Mouse (Mus musculus) kidney, postnatal 0 days (tissue): ENCODE results near the gene Mtx1. TPM values are rescaled to one million over a fixed set of nuclear protein-coding genes. Genes with fewer than 3 reads are reported as not detected.

Source experiments
- ATAC-seq: fragments of 200-750 bp; cut with Nextera tagmentation; replicated peaks from 2 replicates; pipeline ENCODE4 v1.8.0; 2017; ENCODE audit warnings: low read depth, moderate number of reproducible peaks, moderate TSS enrichment, moderate library complexity; ENCODE audit not compliant: low FRiP score
- DNase-seq: peaks from one replicate; pipeline ENCODE4 v3.0.0-alpha.2; 2016; ENCODE audit warnings: low spot score
- H3K27ac ChIP-seq: fragments of 300-500 bp; sonication (generic); 2 replicates; pipeline ENCODE4 v1.5.1; 2014; ENCODE audit warnings: mild to moderate bottlenecking
- H3K27me3 ChIP-seq: fragments of 300-500 bp; sonication (generic); 2 replicates; pipeline ENCODE4 v1.6.1; 2014; ENCODE audit warnings: low read length, mixed read lengths; ENCODE audit not compliant: insufficient read depth
- H3K36me3 ChIP-seq: fragments of 300-500 bp; sonication (generic); 2 replicates; pipeline ENCODE4 v1.6.1; 2014; ENCODE audit warnings: low read length, mixed read lengths; ENCODE audit not compliant: insufficient read depth
- H3K4me1 ChIP-seq: fragments of 300-500 bp; sonication (generic); replicated peaks from 2 replicates; pipeline ENCODE4 v1.6.1; 2014; ENCODE audit warnings: antibody characterized with exemption, low read length, mixed read lengths; ENCODE audit not compliant: insufficient read depth
- H3K4me2 ChIP-seq: fragments of 300-500 bp; sonication (generic); 2 replicates; pipeline ENCODE4 v1.6.1; 2014; ENCODE audit warnings: mild to moderate bottlenecking, low read length, moderate library complexity, mixed read lengths
- H3K4me3 ChIP-seq: fragments of 300-500 bp; sonication (generic); replicated peaks from 2 replicates; pipeline ENCODE4 v1.5.1; 2014; ENCODE audit warnings: low read depth, low read length
- H3K9ac ChIP-seq: fragments of 300-500 bp; sonication (generic); 2 replicates; pipeline ENCODE4 v1.6.1; 2014; ENCODE audit warnings: low read depth, low read length
- H3K9me3 ChIP-seq: fragments of 300-500 bp; sonication (generic); replicated peaks from 2 replicates; pipeline ENCODE4 v1.6.1; 2016; ENCODE audit warnings: low read length, inconsistent platforms, mixed read lengths
- CTCF ChIP-seq: IDR thresholded peaks from 2 replicates; pipeline ENCODE4 v1.5.1; 2016; ENCODE audit warnings: antibody characterized with exemption, low read depth, mild to moderate bottlenecking, moderate library complexity
- WGBS: fragments of 180-500 bp; shearing (Covaris S2); extraction: QIAGEN DNeasy Blood & Tissue Kit; methylation state at CpG from one replicate; pipeline ENCODE4 v1.1.7; 2014; 5-methylcytosine and 5-hydroxymethylcytosine counted together
- polyA plus RNA-seq: library from polyadenylated mRNA; unstranded; fragments of >200 nt; fragmentation: Nextera tagmentation; extraction: Ambion mirVana; gene quantifications from 2 replicates; pipeline ENCODE4 v1.2.1, GENCODE M21; 2015

Gene Mtx1
- polyA plus RNA-seq, 1 experiment from 2014 or later = 200 TPM

- no peak for DNase-seq
- Histone ChIP-seq H3K9me3 (no peaks in the 10 kb centered on the region), H3K27me3 (no peaks in the 10 kb centered on the region), H3K4me1 (peaks cover 15% of the 10 kb centered on the region), H3K36me3 (peaks cover 3% of the 10 kb centered on the region; the same call in 1 of the 2 replicates), H3K4me3 (peak within 1 kb of the TSS; percentile 66), H3K4me2 (peak within 1 kb of the TSS; percentile 77), H3K27ac (peak within 1 kb of the TSS; percentile 90), H3K9ac (peak within 1 kb of the TSS; percentile 77)
- no peak for TF ChIP-seq CTCF
- ATAC-seq = no peak
- WGBS = 2% methylated on average over 16 of the region's 19 CpGs
Observed at GRCm38 (mm10) chr3:89214681-89215411, 12.0 kb downstream of the Mtx1 start, which contains the start of gene Thbs3. Gene Thbs3, plus strand, starts transcription at chr3:89215180.

- peak overlapping the region; percentile 77 for H3K9ac ChIP-seq
- peak overlapping the region; percentile 66 for H3K4me3 ChIP-seq
- peaks cover 15% of the 10 kb centered on the region for H3K4me1 ChIP-seq
- no peak for TF ChIP-seq CTCF
- no peaks in the 10 kb centered on the region for H3K9me3 ChIP-seq
- H3K4me2 ChIP-seq = peak overlapping the region; percentile 77
- under 1% methylated on average over 69 of the region's 69 CpGs for WGBS
- no peaks in the 10 kb centered on the region for H3K27me3 ChIP-seq
- peak overlapping the region; percentile 90 for H3K27ac ChIP-seq
- DNase-seq (peak; percentile 98), ATAC-seq (peak; percentile 90)
- peaks cover 12% of the 10 kb centered on the region; the same call in 1 of the 2 replicates for H3K36me3 ChIP-seq
Observed at GRCm38 (mm10) chr3:89213803-89214530, 12.9 kb downstream of the Mtx1 start.

DNA sequence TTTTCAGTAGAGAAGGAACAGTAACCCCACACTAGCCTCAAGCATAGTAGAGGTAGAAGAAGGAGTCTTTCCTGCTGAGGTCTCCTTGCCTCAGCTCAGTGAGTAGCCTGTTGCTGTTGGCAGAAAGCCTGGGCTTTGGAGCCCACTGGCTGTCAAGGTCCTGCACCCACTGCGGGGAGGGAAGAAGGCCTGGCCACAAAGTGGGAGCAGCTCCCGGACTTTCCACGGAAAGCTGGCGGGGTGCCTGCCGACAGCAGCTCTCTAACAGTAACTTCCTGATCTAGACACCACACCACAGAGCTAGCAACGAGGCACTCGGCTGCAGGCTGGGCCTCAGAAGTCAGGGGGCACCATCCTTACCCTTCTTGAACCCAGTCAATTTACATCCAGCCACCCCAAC lies 16.2 kb downstream of the Mtx1 start:
- Histone ChIP-seq H3K9me3 (no peaks in the 10 kb centered on the region), H3K27ac (no peak overlapping the region; the same call in 1 of the 2 replicates), H3K4me2 (no peak overlapping the region), H3K4me3 (no peak overlapping the region), H3K4me1 (peaks cover 15% of the 10 kb centered on the region), H3K36me3 (peaks cover 40% of the 10 kb centered on the region), H3K27me3 (no peaks in the 10 kb centered on the region), H3K9ac (no peak overlapping the region)
- DNase-seq (no peak), ATAC-seq (no peak)
- 56% methylated on average over 7 of the region's 7 CpGs for WGBS
- no peak for TF ChIP-seq CTCF

GRCm38 (mm10) chr3:89210162-89210561 lies 16.7 kb downstream of the Mtx1 start:
- no peak for TF ChIP-seq CTCF
- no peak overlapping the region for H3K9ac ChIP-seq
- no peaks in the 10 kb centered on the region for H3K27me3 ChIP-seq
- 60% methylated on average over 13 of the region's 13 CpGs for WGBS
- 0 out of 2 replicates have a peak overlapping the region, but pooled peaks have one; percentile 42 for H3K27ac ChIP-seq
- H3K36me3 ChIP-seq = peaks cover 42% of the 10 kb centered on the region
- no peaks in the 10 kb centered on the region for H3K9me3 ChIP-seq
- H3K4me2 ChIP-seq = no peak overlapping the region
- ATAC-seq = no peak
- H3K4me1 ChIP-seq = peaks cover 13% of the 10 kb centered on the region
- DNase-seq = peak; percentile 44
- H3K4me3 ChIP-seq = no peak overlapping the region

DNA sequence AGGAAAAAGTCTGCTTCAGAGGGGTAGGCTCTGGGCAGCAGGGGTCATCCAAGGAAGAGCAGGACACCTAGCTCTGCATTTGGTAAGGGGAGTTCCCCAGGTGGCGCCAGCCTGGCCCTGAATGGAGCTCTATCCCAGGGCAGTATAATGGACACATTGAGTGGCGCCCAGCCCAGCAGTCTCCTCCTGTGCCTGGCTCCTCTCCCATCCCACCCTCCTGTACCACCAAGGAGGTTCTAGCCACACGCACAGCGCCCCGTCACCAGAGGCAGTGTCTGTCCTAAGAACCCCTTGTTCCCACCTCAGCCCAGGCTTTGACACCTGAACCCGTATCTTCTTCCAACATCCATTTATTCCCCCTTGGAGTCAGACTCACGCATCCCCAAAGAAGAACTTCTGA lies 17.2 kb downstream of the Mtx1 start:
- no peaks in the 10 kb centered on the region for H3K9me3 ChIP-seq
- no peak for TF ChIP-seq CTCF
- H3K4me2 ChIP-seq = no peak overlapping the region
- H3K9ac ChIP-seq = no peak overlapping the region
- ATAC-seq = no peak
- H3K4me1 ChIP-seq = peaks cover 9% of the 10 kb centered on the region; the same call in 1 of the 2 replicates
- H3K27me3 ChIP-seq = no peaks in the 10 kb centered on the region
- 95% methylated on average over 7 of the region's 7 CpGs for WGBS
- 0 out of 2 replicates have a peak overlapping the region, but pooled peaks have one; percentile 42 for H3K27ac ChIP-seq
- peaks cover 44% of the 10 kb centered on the region for H3K36me3 ChIP-seq
- no peak overlapping the region for H3K4me3 ChIP-seq
- DNase-seq = no peak

- Histone ChIP-seq H3K4me2 (no peak overlapping the region), H3K9ac (no peak overlapping the region), H3K27ac (no peak overlapping the region), H3K27me3 (no peaks in the 10 kb centered on the region), H3K36me3 (peaks cover 44% of the 10 kb centered on the region), H3K4me3 (no peak overlapping the region), H3K4me1 (peaks cover 9% of the 10 kb centered on the region; the same call in 1 of the 2 replicates), H3K9me3 (no peaks in the 10 kb centered on the region)
- DNase-seq (no peak), ATAC-seq (no peak)
- WGBS = 86% methylated on average over 6 of the region's 6 CpGs
- TF ChIP-seq CTCF = no peak
Observed at GRCm38 (mm10) chr3:89208736-89209135, 18.2 kb downstream of the Mtx1 start.
